Mouse (Mus musculus): ENCODE results near the gene Rnase11. TPM values are rescaled to one million over a fixed set of nuclear protein-coding genes. Genes with fewer than 3 reads are reported as not detected.
"Not testable (repeated sequence)": the region's sequence is repeated elsewhere in the genome, so short reads cannot be mapped to it uniquely, and the experiment has no call there.

The Rnase11 gene
- total RNA-seq, 2 experiments from 2014 or later = not detected

GRCm38 (mm10) chr14:51017256-51017655 is 32.7 kb downstream of the Rnase11 start:
- intact Hi-C loops (cut with DNase I) = no loop called here
- DNase-seq = peak in 1 of 2 experiments; percentile 34

- intact Hi-C loops (cut with DNase I) = no loop called here
Measured at GRCm38 (mm10) chr14:51015780-51016179, 34.2 kb downstream of the Rnase11 start.

GRCm38 (mm10) chr14:51014724-51015123 is 35.2 kb downstream of the Rnase11 start:
- intact Hi-C loops (cut with DNase I); DNase-seq: not testable (repeated sequence)

More at GRCm38 (mm10) chr14:51015780-51016179, 34.2 kb downstream of the Rnase11 start:
- no peak for DNase-seq

GRCm38 (mm10) chr14:51009572-51009971 is 40.4 kb downstream of the Rnase11 start:
- intact Hi-C loops (cut with DNase I) = no loop called here
- DNase-seq = no peak

GRCm38 (mm10) chr14:51008781-51009180 is 41.2 kb downstream of the Rnase11 start:
- intact Hi-C loops (cut with DNase I) = no loop called here
- DNase-seq = no peak

GRCm38 (mm10) chr14:51007914-51008713 is 41.8 kb downstream of the Rnase11 start:
- peak; percentile 58 to 60 for DNase-seq
- intact Hi-C loops (cut with DNase I) = no loop called here

- DNase-seq = no peak
- intact Hi-C loops (cut with DNase I) = no loop called here
Measured at GRCm38 (mm10) chr14:51007152-51007801, 42.7 kb downstream of the Rnase11 start, which contains the start of gene Rnase10. Gene Rnase10, plus strand, starts transcription at chr14:51007751.

Other genes starting within 250 kb of the Rnase11 start
- gene Ccnb1ip1, start 242.4 kb downstream of the Rnase11 start, total RNA-seq (2021) = under 1 TPM in 1 of 2 experiments, not detected in 1; 0.86 TPM
- 10 to 100 TPM in 1 of 2 experiments, 1 to 10 TPM in 1; 8.0 to 10.2 TPM for gene Parp2, start 242.3 kb downstream of the Rnase11 start, total RNA-seq (2021)
- gene Tep1, start 179.6 kb downstream of the Rnase11 start, total RNA-seq (2021) = 1 to 10 TPM; 6.6 to 8.8 TPM
- gene Klhl33, start 152.7 kb downstream of the Rnase11 start, total RNA-seq (2021) = 100 to 1,000 TPM; 100 to 136 TPM
- 10 to 100 TPM; 38.3 to 46.7 TPM for gene Osgep, start 125.3 kb downstream of the Rnase11 start, total RNA-seq (2021)
- gene Apex1, start 125.2 kb downstream of the Rnase11 start, total RNA-seq (2021) = 10 to 100 TPM; 26.9 to 28.6 TPM
- 10 to 100 TPM; 12.4 to 15.4 TPM for gene Pip4p1, start 119.3 kb downstream of the Rnase11 start, total RNA-seq (2021)
- gene Pnp, start 119.1 kb downstream of the Rnase11 start, total RNA-seq (2021) = 1 to 10 TPM; 3.9 to 4.3 TPM
- 1 to 10 TPM; 2.4 to 5.2 TPM for gene Gm49342, start 105.6 kb downstream of the Rnase11 start, total RNA-seq (2021)
- gene Pnp2, start 94.2 kb downstream of the Rnase11 start, total RNA-seq (2021) = under 1 TPM in 1 of 2 experiments, not detected in 1; 0.41 TPM
- gene Rnase10, start 42.4 kb downstream of the Rnase11 start, total RNA-seq (2021) = not detected
- gene Rnase9, start 8.3 kb downstream of the Rnase11 start, total RNA-seq (2021) = not detected
- not detected for gene Rnase12, start 7.5 kb upstream of the Rnase11 start, total RNA-seq (2021)
- not detected for gene Olfr750, start 24.3 kb upstream of the Rnase11 start, total RNA-seq (2021)
- 10 to 100 TPM; 30.2 to 30.3 TPM for gene Rnase4, start 40.9 kb upstream of the Rnase11 start, total RNA-seq (2021)
- 1 to 10 TPM; 3.1 TPM for gene Ang, start 41.0 kb upstream of the Rnase11 start, total RNA-seq (2021)
- gene Eddm3b, start 64.3 kb upstream of the Rnase11 start, total RNA-seq (2021) = not detected
- gene Rnase6, start 73.7 kb upstream of the Rnase11 start, total RNA-seq (2021) = under 1 TPM in 1 of 2 experiments, not detected in 1; 0.22 TPM
- not detected for gene Rnase1, start 96.6 kb upstream of the Rnase11 start, total RNA-seq (2021)
- not detected for gene Rnase2b, start 112.1 kb upstream of the Rnase11 start, total RNA-seq (2021)
- gene Ang2, start 149.0 kb upstream of the Rnase11 start, total RNA-seq (2021) = not detected
- not detected for gene Ear14, start 153.2 kb upstream of the Rnase11 start, total RNA-seq (2021)
- 1 to 10 TPM in 1 of 2 experiments, under 1 TPM in 1; 0.94 to 1.7 TPM for gene Rnase2a, start 205.9 kb upstream of the Rnase11 start, total RNA-seq (2021)

Measured in gastrocnemius, postnatal 36 days (tissue).